Mouse (Mus musculus) midbrain, embryonic 13.5 days (tissue): ENCODE data around the gene Cntnap2. TPM values are rescaled to one million over a fixed set of nuclear protein-coding genes. Genes with fewer than 3 reads are reported as not detected.
A peak's percentile ranks its signal among the peaks of the same experiment; 100 is the strongest.

Experiments used
- ATAC-seq: fragments of 200-750 bp; cut with Nextera tagmentation; 2 replicates; pipeline ENCODE4 v1.8.0; 2017; ENCODE audit warnings: mild to moderate bottlenecking, moderate TSS enrichment, moderate library complexity
- H3K27ac ChIP-seq: fragments of 300-500 bp; sonication (generic); 2 replicates; pipeline ENCODE4 v1.5.1; 2015; ENCODE audit warnings: inconsistent platforms, mild to moderate bottlenecking, moderate library complexity
- H3K27me3 ChIP-seq: fragments of 300-500 bp; sonication (generic); 2 replicates; pipeline ENCODE4 v1.6.1; 2015; ENCODE audit warnings: mild to moderate bottlenecking, inconsistent platforms
- H3K36me3 ChIP-seq: fragments of 300-500 bp; sonication (generic); 2 replicates; pipeline ENCODE4 v1.6.1; 2015; ENCODE audit warnings: mild to moderate bottlenecking, inconsistent platforms
- H3K4me1 ChIP-seq: fragments of 300-500 bp; sonication (generic); replicated peaks from 2 replicates; pipeline ENCODE4 v1.6.1; 2015; ENCODE audit warnings: inconsistent platforms
- H3K4me2 ChIP-seq: fragments of 300-500 bp; sonication (generic); replicated peaks from 2 replicates; pipeline ENCODE4 v1.6.1; 2015; ENCODE audit warnings: moderate library complexity, mild to moderate bottlenecking, inconsistent platforms
- H3K4me3 ChIP-seq: fragments of 300-500 bp; sonication (generic); replicated peaks from 2 replicates; pipeline ENCODE4 v1.5.1; 2015; ENCODE audit warnings: mild to moderate bottlenecking, inconsistent platforms
- H3K9ac ChIP-seq: fragments of 300-500 bp; sonication (generic); replicated peaks from 2 replicates; pipeline ENCODE4 v1.6.1; 2015; ENCODE audit warnings: mild to moderate bottlenecking, inconsistent platforms
- H3K9me3 ChIP-seq: fragments of 300-500 bp; sonication (generic); 2 replicates; pipeline ENCODE4 v1.6.1; 2016; ENCODE audit warnings: mild to moderate bottlenecking, inconsistent platforms
- WGBS: fragments of 180-500 bp; shearing (Covaris S2); methylation state at CpG from one replicate; pipeline ENCODE4 v1.1.7; 2015; 5-methylcytosine and 5-hydroxymethylcytosine counted together
- polyA plus RNA-seq: library from polyadenylated mRNA; unstranded; fragments of >200 nt; fragmentation: Nextera tagmentation; extraction: Ambion mirVana; gene quantifications from 2 replicates; pipeline ENCODE4 v1.2.1, GENCODE M21; 2015

The Cntnap2 gene
- polyA plus RNA-seq, 1 experiment from 2014 or later = 72.9 TPM

DNA sequence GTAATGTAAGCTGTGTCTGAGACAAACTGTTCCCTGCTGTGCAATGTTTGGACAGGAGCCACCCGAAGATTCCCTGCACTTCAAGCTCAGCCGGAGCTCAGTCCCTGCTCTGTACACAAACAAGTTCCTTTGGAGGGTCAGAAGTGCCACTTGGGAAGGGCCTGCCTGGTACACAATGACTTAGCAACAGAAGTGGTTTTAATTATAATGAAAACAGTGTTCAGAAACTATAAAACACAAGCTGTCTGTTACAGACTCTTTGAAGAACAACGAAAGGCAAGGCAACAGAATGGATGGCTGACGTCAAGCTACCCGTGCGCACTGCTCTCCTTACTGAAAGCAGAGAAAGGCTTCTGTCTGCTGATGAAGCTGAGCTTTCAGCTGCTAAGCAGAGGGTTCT, 2259.5 kb downstream of the Cntnap2 start:
- peak; percentile 82 for ATAC-seq
- H3K27ac ChIP-seq = peak overlapping the region; percentile 81
- no peaks in the 10 kb centered on the region for H3K9me3 ChIP-seq
- H3K4me3 ChIP-seq = 0 out of 2 replicates have a peak overlapping the region, but pooled peaks have one; percentile 3
- under 1% methylated on average over 6 of the region's 6 CpGs for WGBS
- peaks cover 20% of the 10 kb centered on the region for H3K4me1 ChIP-seq
- no peaks in the 10 kb centered on the region for H3K27me3 ChIP-seq
- H3K9ac ChIP-seq = no peak overlapping the region; the same call in 1 of the 2 replicates
- peak overlapping the region; percentile 35 for H3K4me2 ChIP-seq
- H3K36me3 ChIP-seq = no peaks in the 10 kb centered on the region

DNA sequence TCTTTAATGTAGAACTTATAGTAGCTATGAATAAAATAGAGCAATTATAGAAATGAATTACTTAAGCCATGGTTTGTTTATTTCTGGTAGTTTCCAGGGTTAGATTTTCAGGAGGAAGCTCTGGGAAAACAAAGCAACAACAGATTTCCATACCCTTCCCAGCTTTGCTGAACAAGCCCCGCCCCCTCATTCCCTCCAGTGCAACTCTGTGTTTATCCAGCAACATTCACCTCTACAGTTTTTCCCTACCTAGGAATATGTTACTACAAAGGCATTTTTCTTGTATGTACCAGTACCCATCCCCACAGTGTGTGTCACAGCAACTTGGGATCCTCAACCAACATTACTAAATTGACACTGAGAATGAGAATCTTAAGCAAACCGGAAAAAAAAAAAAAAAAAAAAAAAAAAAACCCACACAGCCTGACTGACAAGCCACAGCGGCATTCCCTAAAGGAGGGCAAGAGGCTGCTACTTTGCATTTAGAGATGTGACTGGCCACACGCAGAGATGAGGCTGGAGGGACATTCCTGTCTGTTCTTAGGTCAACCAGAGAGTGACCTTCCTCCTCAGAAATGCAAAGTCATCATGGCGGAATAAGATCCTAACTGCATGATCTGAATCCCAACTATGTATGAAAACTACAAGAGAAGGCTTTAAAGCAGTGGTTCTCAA, 2260.3 kb downstream of the Cntnap2 start:
- H3K9me3 ChIP-seq = no peaks in the 10 kb centered on the region
- H3K4me1 ChIP-seq = peaks cover 20% of the 10 kb centered on the region
- peak overlapping the region; percentile 81; the same call in 1 of the 2 replicates for H3K27ac ChIP-seq
- peak overlapping the region; percentile 7 for H3K4me2 ChIP-seq
- H3K4me3 ChIP-seq = no peak overlapping the region
- no peaks in the 10 kb centered on the region for H3K36me3 ChIP-seq
- H3K9ac ChIP-seq = no peak overlapping the region
- WGBS = 7% methylated on average over 5 of the region's 5 CpGs
- no peaks in the 10 kb centered on the region for H3K27me3 ChIP-seq
- ATAC-seq = 0 out of 2 replicates have a peak, but pooled peaks have one; percentile 60

DNA sequence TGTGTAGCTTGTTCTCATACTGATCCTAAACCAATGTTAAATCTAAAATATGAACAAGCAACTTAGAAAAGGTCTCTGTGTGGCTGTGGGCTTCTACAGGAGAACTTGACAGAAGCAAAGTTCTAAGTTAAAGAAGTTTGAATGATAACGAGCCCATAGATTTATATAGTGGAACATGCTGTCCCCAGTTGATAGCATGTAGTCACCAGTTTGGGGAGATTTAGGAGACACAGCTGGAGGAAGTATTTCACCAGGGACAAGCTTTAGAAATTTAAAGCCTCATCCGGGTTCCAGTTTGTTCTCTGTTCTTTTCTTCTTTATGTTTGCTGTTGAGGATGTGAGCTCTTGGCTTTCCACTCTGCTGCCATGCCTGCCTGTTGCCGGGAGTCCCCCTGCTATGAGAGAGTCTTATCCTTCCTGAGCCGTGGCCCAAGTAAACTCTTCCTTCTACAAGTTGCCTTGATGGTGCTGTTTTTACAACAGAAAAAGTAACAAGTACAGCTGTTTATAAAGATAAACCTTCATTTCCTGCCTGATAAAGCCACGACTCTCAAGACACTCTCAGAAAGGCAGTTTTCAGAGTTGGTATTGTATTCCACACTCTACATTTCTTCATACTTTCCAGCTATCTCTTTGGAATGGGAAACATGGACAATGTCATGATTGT, 2264.1 kb downstream of the Cntnap2 start:
- no peaks in the 10 kb centered on the region for H3K36me3 ChIP-seq
- H3K4me2 ChIP-seq = no peak overlapping the region
- H3K4me3 ChIP-seq = no peak overlapping the region
- 67% methylated on average over 5 of the region's 5 CpGs for whole genome bisulfite sequencing
- ATAC-seq = no peak
- no peaks in the 10 kb centered on the region for H3K27me3 ChIP-seq
- H3K27ac ChIP-seq = no peak overlapping the region
- no peaks in the 10 kb centered on the region for H3K9me3 ChIP-seq
- peaks cover 16% of the 10 kb centered on the region for H3K4me1 ChIP-seq
- H3K9ac ChIP-seq = no peak overlapping the region

DNA sequence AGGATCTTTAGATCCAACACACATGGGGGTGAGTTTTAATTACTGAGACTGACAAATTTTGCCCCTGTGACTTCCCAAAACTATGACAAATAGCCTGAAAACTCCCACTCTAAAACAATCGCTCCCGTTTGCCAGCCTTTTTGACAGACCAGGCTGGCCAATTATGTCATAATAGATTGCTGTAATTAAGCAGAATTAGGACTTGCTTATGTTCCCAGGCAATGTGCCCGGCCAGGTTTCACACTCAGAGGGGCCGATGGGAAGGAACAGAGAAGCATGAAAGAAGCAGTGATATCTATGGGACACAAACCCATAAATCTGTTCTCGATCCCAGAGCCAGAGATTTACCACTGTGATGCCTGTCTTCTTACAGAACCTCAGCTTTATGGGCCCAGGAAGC, 2264.7 kb downstream of the Cntnap2 start:
- H3K9me3 ChIP-seq = no peaks in the 10 kb centered on the region
- no peaks in the 10 kb centered on the region for H3K27me3 ChIP-seq
- H3K4me2 ChIP-seq = no peak overlapping the region
- H3K4me3 ChIP-seq = no peak overlapping the region
- no peaks in the 10 kb centered on the region for H3K36me3 ChIP-seq
- no peak overlapping the region for H3K9ac ChIP-seq
- peaks cover 12% of the 10 kb centered on the region for H3K4me1 ChIP-seq
- WGBS = 86% methylated on average over 5 of the region's 5 CpGs
- no peak overlapping the region for H3K27ac ChIP-seq
- ATAC-seq = no peak

- Histone ChIP-seq H3K9me3 (no peaks in the 10 kb centered on the region), H3K27me3 (no peaks in the 10 kb centered on the region), H3K4me2 (no peak overlapping the region), H3K9ac (no peak overlapping the region), H3K36me3 (no peaks in the 10 kb centered on the region), H3K4me1 (peaks cover 4% of the 10 kb centered on the region; the same call in 1 of the 2 replicates), H3K27ac (no peak overlapping the region), H3K4me3 (no peak overlapping the region)
- no peak for ATAC-seq
- 74% methylated on average over 3 of the region's 3 CpGs for WGBS
These were observed 2269.1 kb downstream of the Cntnap2 start for GRCm38 (mm10) chr6:47328281-47328680.

- no peak for ATAC-seq
- Histone ChIP-seq H3K4me2 (no peak overlapping the region), H3K4me1 (peaks cover 4% of the 10 kb centered on the region; the same call in 1 of the 2 replicates), H3K27ac (no peak overlapping the region), H3K27me3 (no peaks in the 10 kb centered on the region), H3K4me3 (no peak overlapping the region), H3K9ac (no peak overlapping the region), H3K9me3 (no peaks in the 10 kb centered on the region), H3K36me3 (no peaks in the 10 kb centered on the region)
- 62% methylated on average over 4 of the region's 4 CpGs for WGBS
These were observed 2270.1 kb downstream of the Cntnap2 start for GRCm38 (mm10) chr6:47329212-47329611.

GRCm38 (mm10) chr6:47333016-47333415, 2273.9 kb downstream of the Cntnap2 start:
- H3K9me3 ChIP-seq = no peaks in the 10 kb centered on the region
- ATAC-seq = no peak
- peaks cover 4% of the 10 kb centered on the region; the same call in 1 of the 2 replicates for H3K4me1 ChIP-seq
- no peaks in the 10 kb centered on the region for H3K36me3 ChIP-seq
- H3K4me2 ChIP-seq = no peak overlapping the region
- no peak overlapping the region for H3K4me3 ChIP-seq
- no peak overlapping the region for H3K9ac ChIP-seq
- H3K27me3 ChIP-seq = no peaks in the 10 kb centered on the region
- WGBS = 30% methylated on average over 4 of the region's 4 CpGs
- H3K27ac ChIP-seq = no peak overlapping the region

GRCm38 (mm10) chr6:47334377-47334776, 2275.2 kb downstream of the Cntnap2 start:
- no peak for ATAC-seq
- H3K4me1 ChIP-seq = peaks cover 4% of the 10 kb centered on the region; the same call in 1 of the 2 replicates
- H3K27ac ChIP-seq = no peak overlapping the region
- no peak overlapping the region for H3K9ac ChIP-seq
- WGBS = 97% methylated on average over 2 of the region's 2 CpGs
- H3K4me2 ChIP-seq = no peak overlapping the region
- H3K36me3 ChIP-seq = no peaks in the 10 kb centered on the region
- H3K4me3 ChIP-seq = no peak overlapping the region
- H3K27me3 ChIP-seq = no peaks in the 10 kb centered on the region
- H3K9me3 ChIP-seq = no peaks in the 10 kb centered on the region

DNA sequence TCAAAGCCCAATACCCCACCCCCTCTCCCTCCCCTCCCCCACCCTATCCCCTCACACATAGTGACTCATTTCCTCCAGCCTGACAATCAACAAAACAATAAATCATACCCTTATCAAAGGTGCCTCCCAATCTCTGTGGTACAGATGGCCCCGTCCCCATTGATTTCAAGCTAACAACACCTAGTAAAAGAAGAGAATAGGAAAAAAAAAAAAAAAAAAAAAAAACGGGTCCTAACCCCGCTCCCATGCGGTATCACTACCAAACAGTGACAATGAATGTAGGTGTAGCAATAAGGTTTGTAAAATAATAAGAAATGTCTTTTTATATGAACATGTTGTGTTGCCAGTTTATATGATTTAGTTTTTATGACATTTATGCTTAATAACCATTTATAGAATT, 2278.1 kb downstream of the Cntnap2 start:
- WGBS = 88% methylated on average over 4 of the region's 4 CpGs
- no peaks in the 10 kb centered on the region for H3K27me3 ChIP-seq

GRCm38 (mm10) chr6:47338113-47338512, 2279.0 kb downstream of the Cntnap2 start:
- ATAC-seq = no peak
- 67% methylated on average over 6 of the region's 6 CpGs for WGBS
- no peak overlapping the region for H3K4me2 ChIP-seq
- H3K36me3 ChIP-seq = no peaks in the 10 kb centered on the region
- H3K27me3 ChIP-seq = no peaks in the 10 kb centered on the region
- no peak overlapping the region for H3K27ac ChIP-seq
- H3K4me1 ChIP-seq = peaks cover 5% of the 10 kb centered on the region; the same call in 1 of the 2 replicates
- H3K9me3 ChIP-seq = no peaks in the 10 kb centered on the region
- no peak overlapping the region for H3K9ac ChIP-seq
- H3K4me3 ChIP-seq = no peak overlapping the region

More for the DNA sequence above, 2278.1 kb downstream of the Cntnap2 start:
- no peak overlapping the region for H3K9ac ChIP-seq
- H3K4me2 ChIP-seq = no peak overlapping the region
- H3K27ac ChIP-seq = no peak overlapping the region
- peaks cover 4% of the 10 kb centered on the region; the same call in 1 of the 2 replicates for H3K4me1 ChIP-seq
- no peaks in the 10 kb centered on the region for H3K9me3 ChIP-seq
- H3K4me3 ChIP-seq = no peak overlapping the region
- H3K36me3 ChIP-seq = no peaks in the 10 kb centered on the region
- ATAC-seq = no peak

DNA sequence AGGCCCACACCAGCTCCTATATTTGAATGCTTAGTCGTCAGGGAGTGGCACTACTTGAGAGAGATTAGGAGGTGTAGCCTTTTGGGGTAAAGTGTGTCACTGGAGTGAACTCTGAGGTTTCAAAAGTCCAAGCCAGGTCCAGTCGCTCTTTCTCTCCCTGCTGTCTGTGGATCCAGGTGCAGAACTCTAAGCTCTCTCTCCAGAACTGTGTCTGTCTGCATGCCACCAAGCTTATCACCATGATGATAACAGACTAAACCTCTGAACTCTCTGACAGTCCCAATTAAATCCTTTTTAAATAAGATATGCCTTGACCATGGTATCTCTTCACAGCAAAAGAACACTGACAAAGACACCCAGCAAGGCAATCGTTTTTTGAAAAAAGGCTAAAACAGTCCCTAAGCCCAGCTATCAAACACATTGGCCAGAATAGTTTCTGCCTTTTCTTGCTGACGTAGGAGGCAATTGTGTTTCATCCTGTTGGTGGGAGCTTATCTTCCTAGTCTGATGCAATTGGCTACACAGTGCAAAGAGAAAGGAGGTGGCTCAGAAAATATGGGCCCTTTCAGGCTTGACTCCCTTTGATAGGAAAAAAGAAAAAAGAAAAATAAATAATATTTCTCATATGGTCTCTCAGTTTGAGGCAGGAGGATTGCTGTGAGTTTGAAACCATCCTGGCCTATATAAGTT, 2281.8 kb downstream of the Cntnap2 start:
- Histone ChIP-seq H3K27ac (no peak overlapping the region), H3K27me3 (no peaks in the 10 kb centered on the region), H3K4me3 (no peak overlapping the region), H3K4me1 (0 out of 2 replicates have a peak, but pooled peaks cover 3% of the 10 kb centered on the region), H3K4me2 (no peak overlapping the region), H3K36me3 (no peaks in the 10 kb centered on the region), H3K9me3 (no peaks in the 10 kb centered on the region), H3K9ac (no peak overlapping the region)
- 66% methylated on average over 4 of the region's 4 CpGs for WGBS
- no peak for ATAC-seq

DNA sequence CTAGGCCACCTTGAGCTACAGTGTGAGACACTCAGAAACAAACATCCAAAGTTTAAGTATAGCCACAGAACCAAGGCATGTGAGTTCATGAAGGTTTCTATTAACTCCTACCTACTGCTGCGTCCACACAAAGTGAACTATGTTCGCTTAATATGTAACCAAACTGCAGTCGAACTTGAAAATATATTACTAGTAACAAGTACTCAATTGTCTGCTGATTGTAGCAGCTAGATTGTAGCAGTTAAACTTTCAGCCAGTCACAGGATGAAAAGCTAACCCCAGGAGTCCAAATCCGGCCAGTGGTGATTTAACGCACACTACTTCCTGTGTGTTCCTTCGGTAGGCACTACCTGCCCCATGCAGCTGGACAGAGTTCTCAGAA, 2282.3 kb downstream of the Cntnap2 start:
- no peak overlapping the region for H3K4me2 ChIP-seq
- no peak overlapping the region for H3K27ac ChIP-seq
- no peaks in the 10 kb centered on the region for H3K27me3 ChIP-seq
- H3K9ac ChIP-seq = no peak overlapping the region
- H3K36me3 ChIP-seq = no peaks in the 10 kb centered on the region
- H3K4me1 ChIP-seq = 0 out of 2 replicates have a peak, but pooled peaks cover 3% of the 10 kb centered on the region
- WGBS = 78% methylated on average over 6 of the region's 6 CpGs
- H3K9me3 ChIP-seq = no peaks in the 10 kb centered on the region
- no peak for ATAC-seq
- H3K4me3 ChIP-seq = no peak overlapping the region
